8 mouse cellular contexts compared by ENCODE assay signal in the genomic region with DNA sequence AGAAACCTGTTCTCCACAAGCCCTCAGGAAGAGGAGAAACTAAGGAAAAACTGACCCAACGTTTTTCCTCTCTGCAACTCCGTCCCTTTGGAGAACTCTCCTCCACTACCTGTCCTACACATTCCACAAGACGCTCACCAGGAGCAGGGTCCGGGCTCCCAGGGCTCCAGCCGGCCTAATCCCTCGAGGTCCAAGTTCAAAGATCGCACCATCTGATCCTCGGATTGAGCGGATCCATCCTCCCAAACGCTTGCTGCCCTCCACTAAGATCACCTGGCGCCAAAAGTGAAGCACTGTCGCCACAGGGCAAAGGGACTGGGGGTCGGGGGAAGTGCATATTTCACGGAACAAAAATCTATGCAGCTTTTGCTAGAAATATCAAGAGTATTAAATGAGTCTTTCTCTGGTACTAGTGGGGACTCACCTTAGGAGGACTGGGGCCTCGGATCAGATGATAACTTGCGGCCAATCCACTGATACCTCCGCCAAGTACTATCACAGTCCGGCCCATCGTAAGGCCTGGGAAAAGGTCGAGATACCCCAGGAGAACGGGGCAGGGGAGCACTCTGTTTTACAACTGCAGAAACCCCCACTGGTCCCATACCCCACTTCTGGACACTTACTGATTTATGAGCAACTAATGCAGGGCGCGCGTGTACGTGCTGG. TPM values are rescaled to one million over a fixed set of nuclear protein-coding genes. Genes with fewer than 3 reads are reported as not detected.
A peak's percentile ranks its signal among the peaks of the same experiment; 100 is the strongest.
DNase-seq lines count a peak whose midpoint lies in the region; ATAC-seq and TF ChIP-seq lines count a peak whose summit lies in the region.

No protein-coding gene starts in this region.

- peaks cover 65% of the 10 kb centered on the region for H3K36me3 ChIP-seq in heart, embryonic 12.5 days
- peaks cover 51% of the 10 kb centered on the region for H3K36me3 ChIP-seq in heart, postnatal 0 days (replicated peaks; ENCODE audit: control insufficient read depth, insufficient read depth, low read length)
- H3K36me3 ChIP-seq in limb, embryonic 11.5 days (ENCODE audit: control insufficient read depth, insufficient read depth, low read length) = peaks cover 24% of the 10 kb centered on the region
- H3K36me3 ChIP-seq in neural tube, embryonic 12.5 days = peaks cover 59% of the 10 kb centered on the region

- H3K27ac ChIP-seq in heart, embryonic 12.5 days (ENCODE audit: poor library complexity, severe bottlenecking) = peak overlapping the region; percentile 45
- H3K27ac ChIP-seq in brown adipose tissue, adult 24 weeks (replicated peaks; ENCODE audit: low read depth, low read length) = 0 out of 2 replicates have a peak overlapping the region, but pooled peaks have one; percentile 13
- peak overlapping the region; percentile 41 for H3K27ac ChIP-seq in heart, postnatal 0 days (ENCODE audit: low read depth)
- H3K27ac ChIP-seq in limb, embryonic 11.5 days (replicated peaks; ENCODE audit: low read depth, low read length) = no peak overlapping the region
- no peak overlapping the region; the same call in 1 of the 2 replicates for H3K27ac ChIP-seq in neural tube, embryonic 12.5 days

- ATAC-seq in heart, embryonic 12.5 days (ENCODE audit: insufficient number of reproducible peaks, low FRiP score) = peak; percentile 11
- 0 out of 2 replicates have a peak, but pooled peaks have one; percentile 3 for ATAC-seq in heart, postnatal 0 days (ENCODE audit: insufficient read depth, low read depth)
- ATAC-seq in limb, embryonic 11.5 days (ENCODE audit: insufficient number of reproducible peaks, low FRiP score, low TSS enrichment, low read depth) = no peak; the same call in 1 of the 2 replicates
- no peak; the same call in 1 of the 2 replicates for ATAC-seq in neural tube, embryonic 12.5 days (ENCODE audit: low FRiP score, low read depth)
- ATAC-seq in frontal cortex, adult (ENCODE audit: low TSS enrichment) = no peak

- peaks cover 16% of the 10 kb centered on the region for H3K4me1 ChIP-seq in heart, embryonic 12.5 days (replicated peaks)
- H3K4me1 ChIP-seq in brown adipose tissue, adult 24 weeks (ENCODE audit: control insufficient read depth, insufficient read depth, insufficient read length, low read length) = peaks cover 5% of the 10 kb centered on the region
- peaks cover 7% of the 10 kb centered on the region for H3K4me1 ChIP-seq in heart, postnatal 0 days (ENCODE audit: control insufficient read depth, insufficient read depth)
- peaks cover 14% of the 10 kb centered on the region for H3K4me1 ChIP-seq in limb, embryonic 11.5 days (ENCODE audit: control insufficient read depth, insufficient read depth, low read length)
- H3K4me1 ChIP-seq in neural tube, embryonic 12.5 days = peaks cover 27% of the 10 kb centered on the region

- no peaks in the 10 kb centered on the region for H3K27me3 ChIP-seq in heart, embryonic 12.5 days (replicated peaks)
- H3K27me3 ChIP-seq in heart, postnatal 0 days (ENCODE audit: control insufficient read depth, insufficient read depth, low read length) = no peaks in the 10 kb centered on the region
- H3K27me3 ChIP-seq in limb, embryonic 11.5 days (ENCODE audit: control insufficient read depth, insufficient read depth, low read length) = no peaks in the 10 kb centered on the region
- no peaks in the 10 kb centered on the region for H3K27me3 ChIP-seq in neural tube, embryonic 12.5 days (replicated peaks)

- peak overlapping the region; percentile 82 for H3K4me2 ChIP-seq in heart, embryonic 12.5 days
- peak overlapping the region; percentile 78 for H3K4me2 ChIP-seq in heart, postnatal 0 days (ENCODE audit: low read depth, low read length)
- peak overlapping the region; percentile 83 for H3K4me2 ChIP-seq in limb, embryonic 11.5 days (ENCODE audit: low read depth, severe bottlenecking)
- H3K4me2 ChIP-seq in neural tube, embryonic 12.5 days (replicated peaks) = peak overlapping the region; percentile 76

- WGBS in heart, embryonic 12.5 days = 1% methylated on average over 25 of the region's 25 CpGs
- WGBS in heart, postnatal 0 days = 2% methylated on average over 25 of the region's 25 CpGs
- WGBS in limb, embryonic 11.5 days = under 1% methylated on average over 25 of the region's 25 CpGs
- WGBS in neural tube, embryonic 12.5 days = 1% methylated on average over 25 of the region's 25 CpGs

- peak overlapping the region; percentile 72 for H3K4me3 ChIP-seq in heart, embryonic 12.5 days
- H3K4me3 ChIP-seq in brown adipose tissue, adult 24 weeks (ENCODE audit: insufficient read depth, low read depth, low read length) = peak overlapping the region; percentile 83
- H3K4me3 ChIP-seq in heart, postnatal 0 days (ENCODE audit: low read depth, low read length) = peak overlapping the region; percentile 69
- peak overlapping the region; percentile 78 for H3K4me3 ChIP-seq in limb, embryonic 11.5 days (ENCODE audit: low read depth, low read length)
- H3K4me3 ChIP-seq in neural tube, embryonic 12.5 days = peak overlapping the region; percentile 52

- H3K9me3 ChIP-seq in heart, embryonic 12.5 days (replicated peaks) = no peaks in the 10 kb centered on the region
- H3K9me3 ChIP-seq in heart, postnatal 0 days (replicated peaks; ENCODE audit: control insufficient read depth, low read length) = no peaks in the 10 kb centered on the region
- no peaks in the 10 kb centered on the region for H3K9me3 ChIP-seq in limb, embryonic 11.5 days (ENCODE audit: control insufficient read depth, low read length)
- H3K9me3 ChIP-seq in neural tube, embryonic 12.5 days = no peaks in the 10 kb centered on the region

- TF ChIP-seq EP300 in heart, postnatal 0 days (IDR thresholded peaks at IDR 0.05; ENCODE audit: low read depth) = no peak

- no peak for TF ChIP-seq CTCF in heart, postnatal 0 days (IDR thresholded peaks at IDR 0.05; ENCODE audit: low read depth)

- no peak for DNase-seq in heart, adult 9 months (ENCODE audit: low spot score in 2 of 2)
- no peak for DNase-seq in heart, postnatal 0 days (ENCODE audit: low spot score)
- no peak for DNase-seq in limb, embryonic 11.5 days (ENCODE audit: low spot score)
- no peak for DNase-seq in spleen, adult 12 weeks (ENCODE audit: low spot score)

- H3K9ac ChIP-seq in heart, embryonic 12.5 days = peak overlapping the region; percentile 84
- H3K9ac ChIP-seq in heart, postnatal 0 days (replicated peaks; ENCODE audit: low read depth, low read length) = peak overlapping the region; percentile 69
- H3K9ac ChIP-seq in limb, embryonic 11.5 days (ENCODE audit: low read length) = peak overlapping the region; percentile 73
- peak overlapping the region; percentile 66 for H3K9ac ChIP-seq in neural tube, embryonic 12.5 days

RNA-seq across cellular contexts. Expression of a gene that starts 0.6 kb away (rescaled TPM):
- polyA plus RNA-seq in heart, embryonic 12.5 days (2016; fragmentation: Nextera tagmentation; extraction: Ambion mirVana) = 51.7 and 55.4 TPM in 2 replicates
- polyA plus RNA-seq in brown adipose tissue, adult 24 weeks (2012; ENCODE audit: insufficient read depth, insufficient read length, missing spikeins) = 12.3 and 15.2 TPM in 2 replicates
- total RNA-seq in heart, postnatal 0 days (2014; rRNA removed; ENCODE audit: low replicate concordance) = 32.7 and 52.4 TPM in 2 replicates
- polyA plus RNA-seq in heart, postnatal 0 days (2015; fragmentation: Nextera tagmentation; extraction: Ambion mirVana) = 24.3 and 24.6 TPM in 2 replicates
- 65.0 and 71.0 TPM in 2 replicates for polyA plus RNA-seq in limb, embryonic 11.5 days (2014; fragmentation: Nextera tagmentation; extraction: Ambion mirVana)
- polyA plus RNA-seq in neural tube, embryonic 12.5 days (2016; fragmentation: Nextera tagmentation; extraction: Ambion mirVana) = 52.0 and 54.3 TPM in 2 replicates

RNA-seq across cellular contexts. Expression of a gene that starts 7.4 kb away (rescaled TPM):
- 55.1 and 55.7 TPM in 2 replicates for polyA plus RNA-seq in heart, embryonic 12.5 days (2016; fragmentation: Nextera tagmentation; extraction: Ambion mirVana)
- 11.7 and 14.7 TPM in 2 replicates for polyA plus RNA-seq in brown adipose tissue, adult 24 weeks (2012; ENCODE audit: insufficient read depth, insufficient read length, missing spikeins)
- total RNA-seq in heart, postnatal 0 days (2014; rRNA removed; ENCODE audit: low replicate concordance) = 20.0 and 27.3 TPM in 2 replicates
- polyA plus RNA-seq in heart, postnatal 0 days (2015; fragmentation: Nextera tagmentation; extraction: Ambion mirVana) = 30.6 and 32.3 TPM in 2 replicates
- polyA plus RNA-seq in limb, embryonic 11.5 days (2014; fragmentation: Nextera tagmentation; extraction: Ambion mirVana) = 111 and 114 TPM in 2 replicates
- polyA plus RNA-seq in neural tube, embryonic 12.5 days (2016; fragmentation: Nextera tagmentation; extraction: Ambion mirVana) = 103 and 111 TPM in 2 replicates

RNA-seq across cellular contexts. Expression of a gene that starts 10.3 kb away (rescaled TPM):
- 49.5 and 56.1 TPM in 2 replicates for polyA plus RNA-seq in heart, embryonic 12.5 days (2016; fragmentation: Nextera tagmentation; extraction: Ambion mirVana)
- 11.3 and 12.1 TPM in 2 replicates for polyA plus RNA-seq in brown adipose tissue, adult 24 weeks (2012; ENCODE audit: insufficient read depth, insufficient read length, missing spikeins)
- 28.9 and 55.0 TPM in 2 replicates for total RNA-seq in heart, postnatal 0 days (2014; rRNA removed; ENCODE audit: low replicate concordance)
- polyA plus RNA-seq in heart, postnatal 0 days (2015; fragmentation: Nextera tagmentation; extraction: Ambion mirVana) = 32.6 and 34.3 TPM in 2 replicates
- polyA plus RNA-seq in limb, embryonic 11.5 days (2014; fragmentation: Nextera tagmentation; extraction: Ambion mirVana) = 68.9 and 78.2 TPM in 2 replicates
- polyA plus RNA-seq in neural tube, embryonic 12.5 days (2016; fragmentation: Nextera tagmentation; extraction: Ambion mirVana) = 88.3 and 95.6 TPM in 2 replicates

RNA-seq across cellular contexts. Expression of a gene that starts 14.4 kb away (rescaled TPM):
- 84.1 and 86.2 TPM in 2 replicates for polyA plus RNA-seq in heart, embryonic 12.5 days (2016; fragmentation: Nextera tagmentation; extraction: Ambion mirVana)
- polyA plus RNA-seq in brown adipose tissue, adult 24 weeks (2012; ENCODE audit: insufficient read depth, insufficient read length, missing spikeins) = 149 and 183 TPM in 2 replicates
- 74.9 and 140 TPM in 2 replicates for total RNA-seq in heart, postnatal 0 days (2014; rRNA removed; ENCODE audit: low replicate concordance)
- 109 and 113 TPM in 2 replicates for polyA plus RNA-seq in heart, postnatal 0 days (2015; fragmentation: Nextera tagmentation; extraction: Ambion mirVana)
- 111 and 115 TPM in 2 replicates for polyA plus RNA-seq in limb, embryonic 11.5 days (2014; fragmentation: Nextera tagmentation; extraction: Ambion mirVana)
- polyA plus RNA-seq in neural tube, embryonic 12.5 days (2016; fragmentation: Nextera tagmentation; extraction: Ambion mirVana) = 105 and 120 TPM in 2 replicates

RNA-seq across cellular contexts. Expression of a gene that starts 29.2 kb away (rescaled TPM):
- polyA plus RNA-seq in heart, embryonic 12.5 days (2016; fragmentation: Nextera tagmentation; extraction: Ambion mirVana) = 443 and 471 TPM in 2 replicates
- 1,478 and 1,710 TPM in 2 replicates for polyA plus RNA-seq in brown adipose tissue, adult 24 weeks (2012; ENCODE audit: insufficient read depth, insufficient read length, missing spikeins)
- total RNA-seq in heart, postnatal 0 days (2014; rRNA removed; ENCODE audit: low replicate concordance) = 962 and 1,127 TPM in 2 replicates
- 998 and 1,009 TPM in 2 replicates for polyA plus RNA-seq in heart, postnatal 0 days (2015; fragmentation: Nextera tagmentation; extraction: Ambion mirVana)
- polyA plus RNA-seq in limb, embryonic 11.5 days (2014; fragmentation: Nextera tagmentation; extraction: Ambion mirVana) = 260 and 264 TPM in 2 replicates
- 233 and 247 TPM in 2 replicates for polyA plus RNA-seq in neural tube, embryonic 12.5 days (2016; fragmentation: Nextera tagmentation; extraction: Ambion mirVana)

Comparison
In these comparisons a context has a peak if more than half of its experiments do, and no peak if none do; other contexts are left out.
1. ATAC-seq: peak in heart, embryonic 12.5 days (single experiment) and heart, postnatal 0 days (single experiment); none in limb, embryonic 11.5 days (single experiment), neural tube, embryonic 12.5 days (single experiment) and frontal cortex, adult (single experiment).
2. H3K27ac ChIP-seq: peak in heart, embryonic 12.5 days (single experiment), brown adipose tissue, adult 24 weeks (single experiment) and heart, postnatal 0 days (single experiment); none in limb, embryonic 11.5 days (single experiment) and neural tube, embryonic 12.5 days (single experiment).
3. Peak in every context shown above with its lines, with median percentiles within 50 percentile points of each other: H3K4me2 ChIP-seq, H3K4me3 ChIP-seq and H3K9ac ChIP-seq.